Comparison of ENCODE assay signal across 8 mouse cellular contexts in genomic region chr1:152008473-152008991, GRCm38 (mm10).
DNase-seq lines count a peak whose midpoint lies in the region; ATAC-seq and TF ChIP-seq lines count a peak whose summit lies in the region.

No protein-coding gene starts in this region.

- H3K4me2 ChIP-seq in forebrain, embryonic 15.5 days (replicated peaks), result no peak overlapping the region

- H3K36me3 ChIP-seq in forebrain, embryonic 15.5 days, result no peaks in the 10 kb centered on the region

- no peak overlapping the region for H3K9ac ChIP-seq in forebrain, embryonic 15.5 days (replicated peaks)

- TF ChIP-seq CTCF in gastrocnemius, adult 2 months (IDR thresholded peaks at IDR 0.05), result no peak

- no peaks in the 10 kb centered on the region for H3K9me3 ChIP-seq in forebrain, embryonic 15.5 days

- 76% methylated on average over 8 of the region's 8 CpGs for WGBS in forebrain, embryonic 15.5 days

- no peaks in the 10 kb centered on the region for H3K27me3 ChIP-seq in forebrain, embryonic 15.5 days

- intact Hi-C loops in gastrocnemius, adult 2 months (cut with DNase I), result no loop called here
- intact Hi-C loops in gastrocnemius, postnatal 14 days (cut with DNase I; ENCODE audit: low total_unique reads), result no loop called here
- intact Hi-C loops in left cerebral cortex, postnatal 4 days (cut with DNase I), result loop anchor here (5.0 kb wide), 1 partner anchor 74 kb away; no protein-coding TSS in a partner anchor

- peaks cover 23% of the 10 kb centered on the region for H3K4me1 ChIP-seq in forebrain, embryonic 15.5 days

- no peak for ATAC-seq in forebrain, embryonic 15.5 days (replicated peaks)

- no peak overlapping the region; the same call in 1 of the 2 replicates for H3K27ac ChIP-seq in gastrocnemius, adult 2 months
- no peak overlapping the region for H3K27ac ChIP-seq in forebrain, embryonic 15.5 days (replicated peaks)

- peak; percentile 22 for DNase-seq in gastrocnemius, adult 2 months
- DNase-seq in gastrocnemius, postnatal 14 days, result no peak
- peak; percentile 30 for DNase-seq in left cerebral cortex, adult 11 months (ENCODE audit: low spot score)
- DNase-seq in left cerebral cortex, postnatal 4 days, result no peak
- peak; percentile 85 for DNase-seq in brain, adult 2 months (ENCODE audit: low read depth, low spot score)
- DNase-seq in lung, postnatal 25 days (ENCODE audit: low spot score), result peak; percentile 15
- no peak for DNase-seq in cerebellum, postnatal 25 days

- H3K4me3 ChIP-seq in gastrocnemius, adult 2 months, result no peak overlapping the region
- H3K4me3 ChIP-seq in forebrain, embryonic 15.5 days, result no peak overlapping the region

Comparison
In these comparisons a context has a peak if more than half of its experiments do, and no peak if none do; other contexts are left out.
1. DNase-seq: peak in gastrocnemius, adult 2 months (single experiment), left cerebral cortex, adult 11 months (single experiment), brain, adult 2 months (single experiment) and lung, postnatal 25 days (single experiment); none in gastrocnemius, postnatal 14 days (single experiment), left cerebral cortex, postnatal 4 days (single experiment) and cerebellum, postnatal 25 days (0 of 2).